In the genomic region with DNA sequence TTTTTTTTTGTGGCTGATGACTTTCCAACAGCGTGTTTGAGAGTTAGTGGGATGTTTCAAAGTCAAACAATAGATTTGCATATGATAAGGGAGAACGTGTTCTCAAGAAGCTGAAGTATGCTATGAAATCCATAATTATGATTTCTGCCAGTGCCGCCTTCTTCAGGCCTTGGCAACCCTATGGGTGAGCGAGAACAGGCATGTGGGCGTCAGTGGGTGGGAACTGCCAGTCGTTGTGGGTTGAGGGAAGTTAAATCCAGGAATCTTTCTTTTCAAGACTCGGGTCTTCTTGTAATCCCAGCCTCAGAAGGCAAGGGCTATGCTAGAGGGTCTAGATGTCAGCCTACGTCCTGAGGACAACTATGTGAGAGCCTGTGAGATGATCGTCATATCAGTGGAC, we compare ENCODE assay signal across 18 mouse cellular contexts.
"Had no signal": no experiment of that assay in that cellular context is flagged by ENCODE, and none has a peak within 500 bp of the region (broad histone marks: within the 10 kb centered on the region; RNA-seq: fewer than 3 reads in every experiment).

No protein-coding gene starts in this region.

- H3K4me1 ChIP-seq: limb, embryonic 10.5 days; liver, embryonic 12.5 days; liver, embryonic 15.5 days; lung, embryonic 15.5 days; midbrain, embryonic 10.5 days had no signal

- H3K4me3 ChIP-seq: limb, embryonic 10.5 days; limb, embryonic 13.5 days; liver, embryonic 12.5 days; liver, embryonic 15.5 days; lung, embryonic 15.5 days; megakaryocyte, embryonic 14.5 days; midbrain, embryonic 10.5 days; midbrain, embryonic 13.5 days had no signal

- H3K27ac ChIP-seq: limb, embryonic 10.5 days; limb, embryonic 13.5 days; liver, embryonic 12.5 days; liver, embryonic 15.5 days; lung, embryonic 15.5 days; midbrain, embryonic 10.5 days; midbrain, embryonic 13.5 days had no signal

- DNase-seq: kidney, adult 18-20 months; kidney, adult 9 months; kidney, postnatal 14 days; kidney, postnatal 4 days; liver; lung, adult 18-20 months; lung, postnatal 10 days; lung, postnatal 36 days; thymus, adult 18-20 months; thymus, postnatal 36 days had no signal
